Mouse (Mus musculus) A20 (cell line): ENCODE data around the gene Dennd2a.
"Not testable (repeated sequence)": the region's sequence is repeated elsewhere in the genome, so short reads cannot be mapped to it uniquely, and the experiment has no call there.

Source experiments
- DNase-seq: peaks from one replicate; pipeline ENCODE4 v3.0.0-alpha.2; 2011; ENCODE audit warnings: low read depth, low spot score

The Dennd2a gene

GRCm38 (mm10) chr6:39419851-39420721, 137.6 kb downstream of the Dennd2a start, which contains the start of gene Mkrn1:
TSS of gene Mkrn1 (minus strand) at chr6:39420462.
- DNase-seq: peak; percentile 90

- DNase-seq: no peak
Measured at GRCm38 (mm10) chr6:39419386-39419850, 138.2 kb downstream of the Dennd2a start.

- DNase-seq: not testable (repeated sequence)
Measured at GRCm38 (mm10) chr6:39416654-39417053, 141.0 kb downstream of the Dennd2a start.

GRCm38 (mm10) chr6:39415762-39416161, 141.9 kb downstream of the Dennd2a start:
- DNase-seq: peak; percentile 75

GRCm38 (mm10) chr6:39414106-39414505, 143.6 kb downstream of the Dennd2a start:
- peak; percentile 20 for DNase-seq
